Mouse (Mus musculus): ENCODE data around the gene 2610507B11Rik.

2610507B11Rik gene

GRCm38 (mm10) chr11:78337040-78337439, 75.5 kb downstream of the 2610507B11Rik start:
- no peak for DNase-seq (ENCODE audit: low spot score in 2 of 2)

All from spleen, postnatal 4 days (tissue).